Mouse (Mus musculus) naive thymus-derived CD4-positive, alpha-beta T cell, adult 2 months (primary cell): Measurements from ENCODE around the gene Olfr1219.

Source experiments
- DNase-seq: peaks from one replicate; pipeline ENCODE4 v3.0.0-alpha.2; 2011; ENCODE audit warnings: low read depth

The Olfr1219 gene

DNA sequence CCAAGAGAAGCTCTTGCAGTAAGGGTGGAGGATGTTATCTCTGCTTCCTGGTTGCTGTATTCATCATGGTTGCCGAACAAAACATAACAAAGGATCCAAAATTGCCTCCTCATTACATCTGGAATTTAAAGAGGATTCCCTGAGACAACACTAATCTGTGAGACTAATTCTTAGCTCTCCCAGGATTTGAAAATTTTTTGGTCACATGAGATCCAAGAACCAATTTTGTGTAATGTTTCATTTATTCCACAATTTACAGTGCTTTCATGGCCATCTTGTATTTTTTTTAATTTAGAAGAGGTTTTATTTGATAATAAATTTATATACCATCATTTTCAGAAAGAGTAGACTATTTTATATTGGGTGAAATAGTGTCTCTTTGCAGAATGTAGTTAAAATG, at the start of gene Olfr1219:
Olfr1219 (minus strand) TSS at position 101 of the 400 bp plus-strand sequence.
- no peak for DNase-seq

DNA sequence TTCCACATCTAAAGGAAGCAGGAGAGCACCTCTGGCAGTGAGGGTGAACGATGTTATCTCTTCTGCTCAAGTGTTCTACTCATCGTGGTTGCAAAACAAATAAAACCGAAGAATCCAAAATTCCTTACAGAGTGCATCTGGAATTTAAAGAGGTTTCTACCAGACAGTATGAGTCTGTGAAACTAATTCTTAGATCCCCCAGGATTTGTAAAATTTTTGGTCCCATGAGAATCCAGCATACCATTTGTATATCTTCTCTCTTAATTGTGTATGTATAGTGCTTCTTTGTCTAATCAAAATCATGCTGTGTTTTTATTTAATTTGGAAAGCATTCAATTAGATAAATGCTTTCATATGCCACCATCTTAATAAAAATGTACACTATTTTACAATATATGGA, 49.6 kb upstream of the Olfr1219 start, which contains the start of gene Olfr1222:
Olfr1222 (minus strand) TSS at position 101 of the 400 bp plus-strand sequence.
- DNase-seq: no peak

DNA sequence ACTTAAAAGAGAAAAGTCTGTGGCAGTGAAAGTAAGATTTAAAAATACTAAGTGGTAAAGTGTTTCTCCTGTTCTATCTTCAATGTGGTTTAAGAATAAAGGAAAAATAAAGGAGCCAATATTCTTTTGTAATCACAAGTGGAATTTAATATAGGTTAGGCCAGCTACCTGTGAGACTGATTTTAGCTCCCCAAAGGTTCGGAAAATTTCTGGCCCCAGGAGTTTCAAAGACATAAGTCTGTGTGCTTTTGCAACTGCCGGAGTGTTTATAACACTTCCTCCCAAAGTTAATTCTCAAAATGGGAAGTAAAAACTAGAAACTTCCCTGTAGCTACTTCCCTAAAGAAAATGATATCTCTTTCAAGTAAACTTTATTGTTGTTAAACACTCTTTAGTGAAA, 33.9 kb upstream of the Olfr1219 start, which contains the start of gene Olfr1221:
Olfr1221 (minus strand) TSS at position 101 of the 400 bp plus-strand sequence.
- DNase-seq: no peak

DNA sequence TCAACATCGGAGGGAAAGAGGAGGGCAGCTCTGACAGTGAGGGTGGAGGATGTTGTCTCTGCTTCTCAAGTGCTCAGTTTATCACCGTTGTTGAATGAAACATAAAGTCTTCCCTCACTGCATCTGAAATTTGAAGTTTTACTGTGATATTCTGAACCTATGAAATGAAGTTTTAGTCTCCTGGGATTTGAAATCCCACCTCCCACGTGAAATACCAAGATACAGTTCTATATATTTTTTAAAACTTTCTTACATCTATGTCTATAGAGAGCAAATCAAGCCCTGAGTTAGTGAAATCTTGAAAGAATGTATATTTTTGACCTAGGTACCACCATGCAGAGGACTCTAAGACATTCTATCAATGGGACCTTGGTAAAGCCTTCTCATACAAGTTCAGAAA, 23.4 kb upstream of the Olfr1219 start, which contains the start of gene Olfr1220:
Olfr1220 (minus strand) TSS at position 101 of the 400 bp plus-strand sequence.
- no peak for DNase-seq

DNA sequence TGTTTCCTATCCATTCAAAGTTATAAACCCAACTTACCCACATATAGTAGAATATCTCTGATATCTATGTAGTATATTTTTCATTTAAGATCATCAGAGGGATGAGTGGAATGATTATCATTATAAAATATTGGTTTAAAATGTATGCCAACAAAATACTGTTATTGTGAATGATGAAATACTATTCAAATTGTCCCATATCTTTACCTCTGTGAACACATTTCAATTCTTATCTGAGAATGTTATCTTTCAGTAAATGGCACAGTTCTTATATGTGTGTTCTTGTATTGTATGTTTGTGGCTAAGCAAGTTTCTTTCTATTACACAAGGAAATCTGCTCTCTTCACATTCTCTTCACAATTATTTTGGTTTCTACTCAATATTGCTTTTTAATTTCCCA, 22.3 kb upstream of the Olfr1219 start:
- no peak for DNase-seq

DNA sequence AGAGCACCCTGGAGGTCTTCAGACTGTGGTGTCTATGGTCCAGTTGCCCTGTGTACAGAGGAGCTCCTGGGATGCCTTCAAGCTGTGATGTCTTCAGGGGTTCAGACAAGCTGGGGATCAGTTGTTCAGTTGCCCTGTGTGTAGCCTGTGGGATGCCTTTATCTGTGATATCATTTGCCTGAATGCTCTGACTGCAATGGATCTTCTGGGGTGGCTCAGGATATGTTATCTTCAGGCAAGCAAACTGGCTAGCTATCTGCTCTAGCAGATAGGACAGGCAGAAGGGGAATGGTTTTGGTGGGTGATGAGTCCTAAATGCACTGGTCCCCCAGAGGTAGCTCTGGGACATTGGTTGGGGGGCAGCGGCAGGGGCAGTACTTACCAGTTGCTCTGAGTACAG, 10.5 kb upstream of the Olfr1219 start:
- DNase-seq: no peak

DNA sequence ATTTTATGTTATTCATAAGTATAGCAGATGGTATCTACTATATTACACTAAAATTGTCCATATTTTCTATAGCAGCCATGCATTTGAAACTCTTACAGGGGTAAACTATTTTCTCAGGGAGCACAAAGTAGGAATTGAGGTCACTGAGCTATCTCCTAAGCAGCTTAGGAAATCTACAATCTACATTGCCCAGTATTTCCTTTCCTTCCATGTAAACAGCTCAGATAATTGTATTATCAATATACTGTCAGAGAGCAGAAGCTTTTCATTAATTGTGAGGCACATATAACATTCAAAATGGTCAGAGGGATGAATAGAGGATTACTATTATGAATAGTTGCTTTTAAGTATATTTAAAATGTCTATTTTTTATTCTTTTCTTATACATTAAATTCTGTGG, 1.8 kb downstream of the Olfr1219 start:
- no peak for DNase-seq

DNA sequence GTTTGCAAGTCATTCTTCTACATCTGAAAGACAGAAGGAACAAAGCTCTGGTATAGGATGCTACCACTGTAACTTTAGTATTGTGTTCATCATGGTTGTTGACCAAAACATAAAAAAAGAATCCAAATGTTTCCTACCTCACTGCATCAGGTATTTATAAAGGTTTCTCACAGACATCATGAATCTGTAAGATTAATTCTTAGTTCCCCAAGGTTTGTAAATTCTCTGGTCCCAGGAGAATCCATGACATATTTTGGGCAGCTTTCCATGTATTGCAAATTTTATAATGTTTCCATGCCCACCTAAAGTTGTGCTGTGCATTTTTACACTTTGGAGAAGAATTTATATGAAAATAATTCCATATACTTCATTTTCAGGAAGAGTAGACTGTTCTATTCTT, 22.2 kb downstream of the Olfr1219 start, which contains the start of gene Olfr1218:
Olfr1218 (minus strand) TSS at position 101 of the 400 bp plus-strand sequence.
- no peak for DNase-seq

DNA sequence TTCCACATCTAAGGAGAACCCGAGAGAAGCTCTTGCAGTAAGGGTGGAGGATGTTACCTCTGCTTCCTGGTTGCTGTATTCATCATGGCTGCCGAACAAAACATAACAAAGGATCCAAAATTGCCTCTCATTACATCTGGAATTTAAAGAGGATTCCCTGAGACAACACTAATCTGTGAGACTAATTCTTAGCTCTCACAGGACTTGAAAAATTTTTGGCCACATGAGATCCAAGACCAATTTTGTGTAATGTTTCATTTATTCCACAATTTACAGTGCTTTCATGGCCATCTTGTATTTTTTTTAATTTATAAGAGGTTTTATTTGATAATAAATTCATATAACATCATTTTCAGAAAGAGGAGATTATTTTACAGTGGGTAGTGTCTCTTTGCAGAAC, 51.3 kb downstream of the Olfr1219 start, which contains the start of gene Olfr1217:
Olfr1217 (minus strand) TSS at position 101 of the 400 bp plus-strand sequence.
- no peak for DNase-seq
